Mouse (Mus musculus): ENCODE data around the gene Gm45753. TPM values are rescaled to one million over a fixed set of nuclear protein-coding genes. Genes with fewer than 3 reads are reported as not detected.
"Not testable (repeated sequence)": the region's sequence is repeated elsewhere in the genome, so short reads cannot be mapped to it uniquely, and the experiment has no call there.

The Gm45753 gene
- not detected in 2 replicates for polyA plus RNA-seq (2016; fragmentation: Nextera tagmentation; extraction: Ambion mirVana)

- Histone ChIP-seq H3K9ac (no peak within 1 kb of the TSS), H3K4me3 (replicated peaks) (no peak within 1 kb of the TSS), H3K36me3 (replicated peaks) (no peaks in the 10 kb centered on the region), H3K27me3 (no peaks in the 10 kb centered on the region), H3K4me2 (no peak within 1 kb of the TSS), H3K9me3 (no peaks in the 10 kb centered on the region), H3K4me1 (no peaks in the 10 kb centered on the region), H3K27ac (no peak within 1 kb of the TSS)
- no peak for ATAC-seq (ENCODE audit: low FRiP score)
- 92% methylated on average over 13 of the region's 13 CpGs for WGBS
These were observed at the start of gene Gm45753 for GRCm38 (mm10) chr8:45308366-45308765. Gene Gm45753, minus strand, starts transcription at chr8:45308466.

- Histone ChIP-seq H3K9ac (no peak overlapping the region), H3K4me1 (peaks cover 11% of the 10 kb centered on the region; the same call in 1 of the 2 replicates), H3K27ac (no peak overlapping the region), H3K36me3 (replicated peaks) (no peaks in the 10 kb centered on the region), H3K9me3 (no peaks in the 10 kb centered on the region), H3K27me3 (no peaks in the 10 kb centered on the region), H3K4me2 (no peak overlapping the region), H3K4me3 (replicated peaks) (no peak overlapping the region)
- no peak for ATAC-seq (ENCODE audit: low FRiP score)
- whole genome bisulfite sequencing, result 74% methylated on average over 6 of the region's 6 CpGs
These were observed 47.5 kb upstream of the Gm45753 start for GRCm38 (mm10) chr8:45355809-45356208.

GRCm38 (mm10) chr8:45345031-45345430 lies 36.8 kb upstream of the Gm45753 start:
- no peaks in the 10 kb centered on the region for H3K9me3 ChIP-seq
- H3K4me3 ChIP-seq (replicated peaks), result no peak overlapping the region
- H3K36me3 ChIP-seq (replicated peaks), result no peaks in the 10 kb centered on the region
- WGBS, result 17% methylated on average over 6 of the region's 6 CpGs
- H3K4me1 ChIP-seq, result no peaks in the 10 kb centered on the region
- no peak overlapping the region for H3K4me2 ChIP-seq
- H3K27me3 ChIP-seq, result no peaks in the 10 kb centered on the region
- H3K27ac ChIP-seq, result no peak overlapping the region
- no peak overlapping the region for H3K9ac ChIP-seq
- peak; percentile 74; the same call in 1 of the 2 replicates for ATAC-seq (ENCODE audit: low FRiP score)

GRCm38 (mm10) chr8:45344298-45344697 lies 36.0 kb upstream of the Gm45753 start:
- Histone ChIP-seq H3K4me3 (replicated peaks) (no peak overlapping the region), H3K27me3 (no peaks in the 10 kb centered on the region), H3K4me1 (no peaks in the 10 kb centered on the region), H3K27ac (no peak overlapping the region), H3K9me3 (no peaks in the 10 kb centered on the region), H3K9ac (no peak overlapping the region), H3K4me2 (no peak overlapping the region), H3K36me3 (replicated peaks) (no peaks in the 10 kb centered on the region)
- 92% methylated on average over 8 of the region's 8 CpGs for WGBS
- ATAC-seq (ENCODE audit: low FRiP score), result no peak

DNA sequence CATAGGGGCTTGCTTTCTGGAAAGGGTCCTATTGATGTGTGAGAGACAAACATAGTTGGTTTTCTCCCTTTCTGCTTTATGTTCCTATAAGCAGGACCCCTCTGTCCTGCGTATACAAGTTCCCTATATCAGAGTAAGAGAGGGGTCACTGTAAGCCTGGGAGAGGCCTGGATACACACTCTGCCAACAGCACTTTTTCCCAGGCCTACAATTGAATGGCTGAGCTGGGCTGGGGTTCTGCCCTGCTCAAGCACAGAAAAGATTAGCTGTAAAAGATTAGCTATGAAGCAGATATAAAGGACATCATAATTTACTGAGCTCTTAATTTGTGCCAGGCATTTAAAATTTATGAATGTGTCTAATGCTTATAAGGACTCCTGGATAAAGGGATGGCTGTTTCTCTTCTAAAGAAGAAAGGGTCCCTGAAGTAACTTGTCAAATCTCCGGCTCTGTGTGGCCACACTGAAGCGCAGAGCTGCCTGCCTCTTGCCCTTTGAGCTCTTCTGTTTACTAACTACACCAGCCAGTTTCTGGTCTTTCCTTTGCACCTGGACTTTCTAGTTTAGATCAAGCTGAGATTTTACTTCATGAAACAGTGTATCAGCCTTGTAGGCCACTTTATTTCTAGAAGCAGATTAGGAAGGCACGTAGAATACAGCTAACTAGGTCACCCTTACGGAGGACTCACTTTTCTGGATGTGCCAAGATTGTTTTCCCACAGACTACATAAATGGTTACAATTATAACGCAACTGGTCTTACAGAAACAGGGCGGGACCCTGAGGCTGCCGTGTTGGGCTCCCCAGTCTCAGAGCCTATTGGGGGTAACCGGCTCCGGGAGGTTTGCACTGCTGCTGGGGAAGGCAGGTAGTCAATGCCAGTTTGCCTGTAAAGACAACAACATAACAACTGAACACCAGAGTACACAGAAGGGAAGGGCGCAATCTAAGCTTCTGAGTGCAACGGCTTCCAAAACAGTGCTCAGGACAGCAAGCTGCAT lies 33.7 kb upstream of the Gm45753 start:
- H3K27ac ChIP-seq, result no peak overlapping the region
- WGBS, result 91% methylated on average over 12 of the region's 12 CpGs
- no peak overlapping the region for H3K9ac ChIP-seq
- H3K4me1 ChIP-seq, result no peaks in the 10 kb centered on the region
- no peaks in the 10 kb centered on the region for H3K9me3 ChIP-seq
- H3K27me3 ChIP-seq, result no peaks in the 10 kb centered on the region
- no peaks in the 10 kb centered on the region for H3K36me3 ChIP-seq (replicated peaks)
- H3K4me2 ChIP-seq, result no peak overlapping the region
- no peak overlapping the region for H3K4me3 ChIP-seq (replicated peaks)
- ATAC-seq (ENCODE audit: low FRiP score), result no peak

GRCm38 (mm10) chr8:45333493-45333892 lies 25.2 kb upstream of the Gm45753 start:
- ATAC-seq (ENCODE audit: low FRiP score), result peak; percentile 30; the same call in 1 of the 2 replicates
- Histone ChIP-seq H3K4me2 (peak overlapping the region; percentile 82), H3K27ac (no peak overlapping the region), H3K36me3 (replicated peaks) (no peaks in the 10 kb centered on the region), H3K9me3 (no peaks in the 10 kb centered on the region), H3K4me3 (replicated peaks) (peak overlapping the region; percentile 58), H3K27me3 (peaks cover 19% of the 10 kb centered on the region; the same call in 1 of the 2 replicates), H3K4me1 (peaks cover 8% of the 10 kb centered on the region), H3K9ac (peak overlapping the region; percentile 73)
- 3% methylated on average over 8 of the region's 8 CpGs for WGBS

DNA sequence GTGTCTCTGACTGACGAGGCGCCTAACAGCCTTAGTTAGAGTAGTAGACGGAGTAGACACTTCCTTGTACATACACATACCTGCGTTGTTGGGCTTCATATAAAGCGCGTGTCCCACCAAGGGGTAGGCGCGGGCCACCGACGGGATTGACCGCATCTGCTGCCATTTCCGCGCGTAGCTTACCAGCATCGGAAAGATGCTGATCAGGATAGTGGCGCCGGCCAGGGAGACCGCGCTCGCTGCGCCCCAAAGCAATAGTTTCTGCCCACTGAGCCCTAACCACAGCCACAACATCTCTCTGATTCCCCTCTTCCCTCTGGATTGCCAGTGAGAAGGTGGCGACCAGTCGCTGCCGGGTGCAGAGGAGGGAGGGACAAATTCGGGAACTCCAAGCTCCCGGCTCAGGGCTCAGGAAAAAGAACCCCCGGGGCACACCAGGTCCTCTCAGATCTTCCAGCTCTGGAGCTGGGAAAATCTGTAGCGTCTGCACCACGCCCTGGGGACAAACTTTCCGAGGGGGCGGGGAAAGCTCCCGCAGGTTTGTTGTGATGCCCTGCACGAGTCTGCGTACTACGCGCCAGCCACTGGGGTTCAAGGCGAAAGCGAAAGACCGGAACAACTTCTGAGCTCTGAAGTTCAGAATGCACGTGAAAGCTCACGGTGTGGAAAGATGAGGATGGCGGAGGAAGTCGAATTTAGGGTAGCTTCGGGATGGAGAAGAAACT lies 24.6 kb upstream of the Gm45753 start, which contains the start of gene Cyp4v3:
Gene Cyp4v3, minus strand, starts transcription at position 532 of the 725 bp plus-strand sequence.
- no peak within 1 kb of the TSS for H3K27ac ChIP-seq
- H3K27me3 ChIP-seq, result peaks cover 19% of the 10 kb centered on the region; the same call in 1 of the 2 replicates
- peak; percentile 86 for ATAC-seq (ENCODE audit: low FRiP score)

GRCm38 (mm10) chr8:45330856-45331255 lies 22.6 kb upstream of the Gm45753 start:
- Histone ChIP-seq H3K4me1 (peaks cover 8% of the 10 kb centered on the region), H3K9me3 (no peaks in the 10 kb centered on the region), H3K9ac (no peak overlapping the region), H3K4me3 (replicated peaks) (no peak overlapping the region), H3K27me3 (peaks cover 19% of the 10 kb centered on the region; the same call in 1 of the 2 replicates), H3K36me3 (replicated peaks) (no peaks in the 10 kb centered on the region), H3K4me2 (no peak overlapping the region), H3K27ac (no peak overlapping the region)
- 71% methylated on average over 3 of the region's 3 CpGs for WGBS
- no peak for ATAC-seq (ENCODE audit: low FRiP score)

More for the DNA sequence above, 24.6 kb upstream of the Gm45753 start, which contains the start of gene Cyp4v3:
- Histone ChIP-seq H3K4me3 (replicated peaks) (peak within 1 kb of the TSS; percentile 58), H3K4me2 (peak within 1 kb of the TSS; percentile 82), H3K9ac (peak within 1 kb of the TSS; percentile 73), H3K36me3 (replicated peaks) (no peaks in the 10 kb centered on the region), H3K9me3 (no peaks in the 10 kb centered on the region), H3K4me1 (peaks cover 8% of the 10 kb centered on the region)
- WGBS, result under 1% methylated on average over 44 of the region's 44 CpGs

DNA sequence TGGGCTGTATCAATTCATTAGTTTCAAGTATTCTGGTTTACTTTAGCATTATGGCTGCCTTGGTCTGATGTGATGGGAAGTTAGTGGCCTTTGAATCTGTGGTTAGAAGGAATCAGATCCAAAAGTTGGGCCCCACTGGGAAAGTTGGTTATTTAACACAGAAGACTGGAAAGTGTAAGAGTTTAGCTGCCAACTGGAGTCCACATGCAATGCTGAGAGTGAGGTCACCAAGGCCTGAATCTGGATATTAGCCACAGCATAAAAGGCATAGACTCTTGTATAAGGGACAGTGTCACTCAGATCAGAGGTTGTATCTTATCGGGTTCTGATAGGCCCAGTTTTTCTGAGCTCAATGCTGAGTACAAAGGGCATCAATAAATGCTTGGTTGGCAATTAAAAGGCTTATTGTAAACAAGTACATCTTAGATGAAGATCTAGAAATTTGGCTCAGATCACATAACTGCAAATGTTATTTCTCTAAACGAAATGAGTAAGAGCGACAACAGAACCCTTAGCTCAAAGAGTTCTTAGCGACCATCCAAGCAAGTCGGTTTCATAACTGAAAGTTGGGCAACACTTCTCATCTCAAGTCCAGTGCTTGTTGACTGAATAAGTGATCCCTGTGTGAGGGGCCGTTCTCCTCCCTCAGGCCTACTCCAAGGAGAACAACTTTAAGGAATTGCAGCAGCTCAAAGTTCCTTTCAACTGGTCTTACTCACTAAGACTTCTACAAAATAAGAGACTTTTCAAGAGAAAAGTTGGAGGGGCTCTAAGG lies 21.1 kb upstream of the Gm45753 start:
- Histone ChIP-seq H3K27me3 (peaks cover 14% of the 10 kb centered on the region; the same call in 1 of the 2 replicates), H3K4me3 (replicated peaks) (no peak overlapping the region), H3K4me2 (no peak overlapping the region), H3K4me1 (peaks cover 8% of the 10 kb centered on the region), H3K27ac (no peak overlapping the region), H3K9ac (no peak overlapping the region), H3K9me3 (no peaks in the 10 kb centered on the region), H3K36me3 (replicated peaks) (no peaks in the 10 kb centered on the region)
- 89% methylated on average over 6 of the region's 6 CpGs for WGBS
- ATAC-seq (ENCODE audit: low FRiP score), result no peak

DNA sequence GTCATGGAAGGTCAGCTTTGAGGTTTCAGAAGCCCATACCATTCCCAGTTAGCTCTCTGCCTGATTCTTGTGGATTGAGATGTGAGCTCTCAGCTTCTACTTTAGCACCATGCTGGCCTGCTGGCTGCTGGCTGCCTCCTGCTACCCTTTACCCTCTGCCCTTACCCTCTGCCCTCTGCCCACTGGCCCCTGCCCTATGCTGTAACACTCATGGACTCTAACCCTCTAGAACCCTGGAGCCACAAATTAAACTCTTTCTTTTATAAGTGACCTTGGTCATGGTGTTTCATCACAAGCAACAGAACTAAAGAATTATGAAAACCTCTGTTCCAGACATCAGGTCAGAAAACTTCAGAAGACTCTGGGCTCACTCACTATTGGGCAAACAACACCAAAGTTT lies 18.8 kb upstream of the Gm45753 start:
- not testable (repeated sequence) for H3K27me3 ChIP-seq; ATAC-seq (ENCODE audit: low FRiP score); H3K9ac ChIP-seq

GRCm38 (mm10) chr8:45324151-45324550 lies 15.9 kb upstream of the Gm45753 start:
- no peaks in the 10 kb centered on the region for H3K36me3 ChIP-seq (replicated peaks)

More for the DNA sequence above, 18.8 kb upstream of the Gm45753 start:
- not testable (repeated sequence) for H3K4me3 ChIP-seq (replicated peaks); H3K9me3 ChIP-seq; H3K4me1 ChIP-seq; H3K36me3 ChIP-seq (replicated peaks); H3K4me2 ChIP-seq; H3K27ac ChIP-seq

More at GRCm38 (mm10) chr8:45324151-45324550, 15.9 kb upstream of the Gm45753 start:
- Histone ChIP-seq H3K4me1 (no peaks in the 10 kb centered on the region), H3K4me3 (replicated peaks) (no peak overlapping the region), H3K27me3 (no peaks in the 10 kb centered on the region), H3K9ac (no peak overlapping the region), H3K4me2 (no peak overlapping the region), H3K9me3 (no peaks in the 10 kb centered on the region), H3K27ac (no peak overlapping the region)
- ATAC-seq (ENCODE audit: low FRiP score), result no peak
- 88% methylated on average over 4 of the region's 4 CpGs for WGBS

Data from forebrain, embryonic 12.5 days (tissue).